Mouse (Mus musculus) thymus, adult 2 months (tissue): ENCODE results near the gene Iffo2. TPM values are rescaled to one million over a fixed set of nuclear protein-coding genes. Genes with fewer than 3 reads are reported as not detected.
A peak's percentile ranks its signal among the peaks of the same experiment; 100 is the strongest.

Experiments
- DNase-seq: peaks from one replicate; pipeline ENCODE4 v3.0.0; 2021
- H3K27ac ChIP-seq: fragments of 200-500 bp; 2 replicates; pipeline ENCODE4 v1.5.1; 2012; ENCODE audit warnings: low read length, control low read depth; ENCODE audit not compliant: control insufficient read depth, insufficient read depth
- H3K27me3 ChIP-seq: fragments of 200-500 bp; 2 replicates; pipeline ENCODE4 v1.6.1; 2012; ENCODE audit warnings: mild to moderate bottlenecking, low read length, moderate library complexity, mixed read lengths; ENCODE audit not compliant: control insufficient read depth, insufficient read depth
- H3K36me3 ChIP-seq: fragments of 200-500 bp; 2 replicates; pipeline ENCODE4 v1.6.1; 2012; ENCODE audit warnings: mild to moderate bottlenecking, low read length, moderate library complexity; ENCODE audit not compliant: control insufficient read depth, insufficient read depth
- H3K4me1 ChIP-seq: fragments of 200-500 bp; replicated peaks from 2 replicates; pipeline ENCODE4 v1.6.1; 2012; ENCODE audit warnings: low read length; ENCODE audit not compliant: control insufficient read depth, insufficient read depth
- H3K4me3 ChIP-seq: fragments of 200-500 bp; 2 replicates; pipeline ENCODE4 v1.5.1; 2012; ENCODE audit warnings: mild to moderate bottlenecking, low read length, control low read depth, moderate library complexity; ENCODE audit not compliant: control insufficient read depth, insufficient read depth
- CTCF ChIP-seq: fragments of 200-500 bp; IDR thresholded peaks from 2 replicates; pipeline ENCODE4 v1.5.1; 2012; ENCODE audit warnings: mild to moderate bottlenecking, control low read depth, low read length, moderate library complexity, borderline replicate concordance; ENCODE audit not compliant: control insufficient read depth, poor library complexity, insufficient read depth; ENCODE audit errors: extremely low read depth
- POLR2A ChIP-seq: fragments of 200-500 bp; IDR thresholded peaks from 2 replicates; pipeline ENCODE4 v1.6.1; 2012; ENCODE audit warnings: mild to moderate bottlenecking, low read length, control low read depth, moderate library complexity; ENCODE audit not compliant: control insufficient read depth, poor library complexity, insufficient read depth; ENCODE audit errors: extremely low read depth
- WGBS: fragments of 180-500 bp; shearing (Covaris S2); methylation state at CpG from one replicate; pipeline ENCODE4 v1.1.7; 2018; 5-methylcytosine and 5-hydroxymethylcytosine counted together
- polyA plus RNA-seq: library from polyadenylated mRNA; depleted of rRNA; stranded (reverse); fragments of >200 nt; gene quantifications from 2 replicates; pipeline ENCODE4 v1.2.3, GENCODE M21; 2012

The Iffo2 gene
- polyA plus RNA-seq, 1 experiment, result 5.4 TPM

- Histone ChIP-seq H3K27ac (no peak overlapping the region), H3K4me1 (no peaks in the 10 kb centered on the region; the same call in 1 of the 2 replicates), H3K4me3 (no peak overlapping the region), H3K27me3 (no peaks in the 10 kb centered on the region; the same call in 1 of the 2 replicates), H3K36me3 (no peaks in the 10 kb centered on the region)
- TF ChIP-seq CTCF, result no peak
- TF ChIP-seq POLR2A, result no peak
- DNase-seq, result no peak
- 98% methylated on average over 7 of the region's 7 CpGs for WGBS
Observed at GRCm38 (mm10) chr4:139631569-139632253, 101.4 kb downstream of the Iffo2 start.

- DNase-seq, result no peak
- TF ChIP-seq CTCF, result no peak
- no peak for TF ChIP-seq POLR2A
- H3K27me3 ChIP-seq, result no peaks in the 10 kb centered on the region; the same call in 1 of the 2 replicates
- no peaks in the 10 kb centered on the region for H3K36me3 ChIP-seq
- no peaks in the 10 kb centered on the region; the same call in 1 of the 2 replicates for H3K4me1 ChIP-seq
- WGBS, result 91% methylated on average over 10 of the region's 10 CpGs
- no peak overlapping the region for H3K27ac ChIP-seq
- no peak overlapping the region for H3K4me3 ChIP-seq
Observed at GRCm38 (mm10) chr4:139632254-139632580, 101.9 kb downstream of the Iffo2 start.

DNA sequence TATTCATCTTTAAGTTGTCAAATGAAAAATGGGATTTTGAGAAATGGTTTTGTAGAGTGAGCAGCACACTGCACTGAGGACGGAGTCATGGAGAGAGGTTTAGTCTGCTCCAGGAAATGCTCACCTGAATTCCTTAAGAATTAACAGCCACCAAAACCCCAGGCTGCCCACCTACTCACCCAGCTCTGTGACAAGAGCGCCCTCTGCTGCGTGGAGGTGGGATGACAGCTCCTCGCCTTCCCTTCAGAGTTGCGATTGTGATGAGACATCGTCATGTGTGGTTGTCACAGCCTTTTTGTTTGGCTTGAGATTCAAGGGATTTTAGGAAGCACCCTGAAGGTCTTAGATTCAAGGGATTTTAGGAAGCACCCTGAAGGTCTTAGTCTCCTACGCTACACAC, 106.0 kb downstream of the Iffo2 start:
- no peak overlapping the region for H3K4me3 ChIP-seq
- DNase-seq, result peak; percentile 72
- no peak overlapping the region for H3K27ac ChIP-seq
- 42% methylated on average over 7 of the region's 7 CpGs for WGBS
- TF ChIP-seq CTCF (peak; percentile 94), POLR2A (no peak)
- H3K27me3 ChIP-seq, result no peaks in the 10 kb centered on the region; the same call in 1 of the 2 replicates
- no peaks in the 10 kb centered on the region for H3K36me3 ChIP-seq
- peaks cover 9% of the 10 kb centered on the region for H3K4me1 ChIP-seq

- TF ChIP-seq POLR2A (no peak), CTCF (no peak)
- Histone ChIP-seq H3K4me1 (peaks cover 15% of the 10 kb centered on the region), H3K27ac (no peak overlapping the region), H3K27me3 (no peaks in the 10 kb centered on the region; the same call in 1 of the 2 replicates), H3K4me3 (no peak overlapping the region), H3K36me3 (no peaks in the 10 kb centered on the region)
- no peak for DNase-seq
- WGBS, result 95% methylated on average over 9 of the region's 9 CpGs
Observed at GRCm38 (mm10) chr4:139637847-139638246, 107.5 kb downstream of the Iffo2 start.

DNA sequence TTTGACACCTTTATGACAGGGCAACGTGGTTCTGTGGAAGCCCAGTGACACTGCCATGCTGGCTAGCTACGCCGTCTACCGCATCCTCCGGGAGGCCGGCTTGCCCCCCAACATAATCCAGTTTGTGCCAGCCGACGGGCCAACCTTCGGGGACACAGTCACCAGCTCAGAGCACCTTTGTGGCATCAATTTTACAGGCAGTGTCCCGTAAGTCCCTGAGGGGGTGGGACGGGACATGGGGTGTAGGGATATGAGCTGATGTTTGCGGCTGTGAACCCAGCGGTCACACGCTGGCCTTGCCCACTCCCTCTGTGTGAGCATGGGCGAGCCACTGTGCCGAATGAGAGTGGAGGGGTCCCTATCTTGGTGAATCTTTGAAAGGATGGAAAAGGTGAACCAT, 108.0 kb downstream of the Iffo2 start:
- H3K27ac ChIP-seq, result no peak overlapping the region
- H3K36me3 ChIP-seq, result no peaks in the 10 kb centered on the region
- no peak overlapping the region for H3K4me3 ChIP-seq
- H3K4me1 ChIP-seq, result peaks cover 15% of the 10 kb centered on the region
- DNase-seq, result no peak
- 95% methylated on average over 16 of the region's 16 CpGs for WGBS
- no peaks in the 10 kb centered on the region; the same call in 1 of the 2 replicates for H3K27me3 ChIP-seq
- TF ChIP-seq CTCF, result no peak
- TF ChIP-seq POLR2A, result no peak

DNA sequence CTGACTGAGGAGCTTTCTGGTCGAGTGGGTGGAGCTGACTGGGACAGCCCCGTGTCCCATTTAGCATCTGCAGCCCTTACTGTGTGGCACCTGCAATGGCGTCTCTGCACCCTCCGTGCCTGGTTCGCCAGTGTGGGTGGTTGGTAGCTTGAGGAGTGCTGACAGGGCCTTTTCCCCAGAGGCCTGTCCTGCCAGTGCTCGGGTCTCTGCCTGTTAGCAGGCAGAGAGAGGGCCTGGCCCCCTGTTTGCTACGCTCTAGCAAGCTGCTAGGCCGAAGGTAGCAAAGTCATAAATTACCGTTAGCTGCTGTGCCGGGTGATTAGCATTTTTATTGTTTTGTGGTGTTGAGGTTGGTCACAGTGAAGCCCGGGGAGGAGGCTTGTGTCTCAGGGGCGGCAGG, 109.5 kb downstream of the Iffo2 start:
- Histone ChIP-seq H3K27ac (no peak overlapping the region), H3K4me3 (no peak overlapping the region), H3K36me3 (no peaks in the 10 kb centered on the region), H3K27me3 (no peaks in the 10 kb centered on the region; the same call in 1 of the 2 replicates), H3K4me1 (peaks cover 15% of the 10 kb centered on the region)
- TF ChIP-seq POLR2A (no peak), CTCF (no peak)
- 41% methylated on average over 12 of the region's 12 CpGs for WGBS
- DNase-seq, result no peak

DNA sequence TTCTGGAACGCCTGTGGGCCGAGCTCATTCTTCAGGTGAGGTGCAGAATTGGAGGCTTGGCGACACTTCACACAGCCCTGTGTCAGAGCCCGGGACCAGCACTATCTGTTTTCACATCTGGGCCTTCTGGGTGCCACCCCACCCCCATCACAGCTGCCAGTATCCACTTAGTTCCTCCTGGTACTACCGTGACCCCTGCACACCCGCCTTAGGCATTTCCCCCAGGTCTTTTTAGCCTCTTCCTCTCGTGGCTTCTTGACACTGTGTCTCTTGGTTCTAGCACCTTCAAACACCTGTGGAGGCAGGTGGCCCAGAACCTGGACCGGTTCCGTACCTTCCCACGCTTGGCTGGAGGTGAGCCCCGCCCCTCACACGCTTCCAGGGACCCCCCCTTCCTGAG, 110.0 kb downstream of the Iffo2 start:
- WGBS, result 18% methylated on average over 12 of the region's 12 CpGs
- Histone ChIP-seq H3K36me3 (no peaks in the 10 kb centered on the region), H3K4me3 (no peak overlapping the region), H3K27me3 (no peaks in the 10 kb centered on the region; the same call in 1 of the 2 replicates), H3K27ac (no peak overlapping the region), H3K4me1 (peaks cover 15% of the 10 kb centered on the region)
- DNase-seq, result no peak
- TF ChIP-seq CTCF, result no peak
- TF ChIP-seq POLR2A, result no peak
